Mouse (Mus musculus): ENCODE measurements at regions not wholly inside any gene's neighbourhood (a gene's known extent, or its start where the extent isn't known, plus 50 kb on each side); places are given as distances from the start of the nearest gene placed in this dataset.
"Not testable (repeated sequence)": the region's sequence is repeated elsewhere in the genome, so short reads cannot be mapped to it uniquely, and the experiment has no call there.

GRCm38 (mm10) chr3:39814814-39815213 is 716.3 kb upstream of the Intu start:
- peak; percentile 67 for DNase-seq

- DNase-seq, result no peak
Observed at GRCm38 (mm10) chr3:39830488-39831056, 700.5 kb upstream of the Intu start.

GRCm38 (mm10) chr3:39838377-39839145 is 692.5 kb upstream of the Intu start:
- DNase-seq, result peak; percentile 8

DNA sequence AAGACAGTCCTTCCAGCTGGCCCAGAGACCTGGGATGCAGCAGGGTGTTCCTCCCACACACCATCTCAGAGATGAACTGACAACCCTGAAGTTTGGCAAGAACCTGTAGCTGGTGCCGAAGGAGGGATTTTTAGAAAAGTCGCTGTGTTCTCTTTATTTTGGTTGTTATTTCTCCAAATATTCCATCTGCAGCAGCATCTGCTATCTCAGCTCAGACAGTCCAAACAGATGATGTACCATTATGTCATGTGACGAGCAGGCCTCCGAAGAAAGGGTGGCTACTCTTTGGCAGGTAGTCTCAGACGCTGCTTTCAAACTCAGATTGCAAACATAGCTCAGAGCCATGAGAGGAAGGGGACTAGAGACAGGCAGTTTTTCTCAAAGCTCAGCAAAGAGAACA is 690.1 kb upstream of the Intu start:
- DNase-seq, result no peak

DNA sequence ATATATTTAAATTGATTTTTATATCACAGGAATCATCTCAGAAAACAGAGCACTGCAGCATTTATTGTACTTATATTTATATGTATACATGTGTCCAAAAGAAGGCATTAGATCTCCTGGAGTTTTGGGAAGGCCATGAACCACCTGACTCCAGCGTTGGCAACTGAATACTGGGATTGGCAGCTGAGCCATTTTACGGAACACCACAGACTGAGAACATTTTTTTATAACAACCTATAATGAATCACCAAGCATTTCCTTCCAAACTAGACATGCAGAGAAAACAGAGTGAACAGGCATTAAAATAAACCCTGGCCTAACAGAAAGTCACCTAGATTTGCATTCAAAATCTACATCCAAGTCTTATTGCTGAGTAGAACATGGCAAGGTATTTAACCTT is 686.0 kb upstream of the Intu start:
- DNase-seq, result no peak

DNA sequence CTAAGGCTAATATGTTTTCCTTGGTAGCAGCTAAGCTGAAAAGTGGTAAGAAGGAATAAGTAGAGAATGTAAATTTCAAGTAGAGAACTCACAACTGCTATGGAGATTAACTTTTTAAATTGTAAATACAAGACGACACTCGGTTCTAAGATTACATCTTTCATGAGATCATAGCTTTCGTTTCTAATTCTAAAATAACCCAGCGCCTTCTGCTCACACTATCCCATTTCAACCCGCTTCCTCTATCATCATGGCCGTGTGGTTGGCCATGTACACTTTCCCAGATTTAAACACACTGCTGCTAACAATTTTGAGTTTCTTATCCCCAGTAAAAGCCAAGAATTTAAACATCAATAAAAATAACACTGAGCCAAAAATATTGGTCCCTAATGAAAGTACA is 682.3 kb upstream of the Intu start:
- DNase-seq, result no peak

DNA sequence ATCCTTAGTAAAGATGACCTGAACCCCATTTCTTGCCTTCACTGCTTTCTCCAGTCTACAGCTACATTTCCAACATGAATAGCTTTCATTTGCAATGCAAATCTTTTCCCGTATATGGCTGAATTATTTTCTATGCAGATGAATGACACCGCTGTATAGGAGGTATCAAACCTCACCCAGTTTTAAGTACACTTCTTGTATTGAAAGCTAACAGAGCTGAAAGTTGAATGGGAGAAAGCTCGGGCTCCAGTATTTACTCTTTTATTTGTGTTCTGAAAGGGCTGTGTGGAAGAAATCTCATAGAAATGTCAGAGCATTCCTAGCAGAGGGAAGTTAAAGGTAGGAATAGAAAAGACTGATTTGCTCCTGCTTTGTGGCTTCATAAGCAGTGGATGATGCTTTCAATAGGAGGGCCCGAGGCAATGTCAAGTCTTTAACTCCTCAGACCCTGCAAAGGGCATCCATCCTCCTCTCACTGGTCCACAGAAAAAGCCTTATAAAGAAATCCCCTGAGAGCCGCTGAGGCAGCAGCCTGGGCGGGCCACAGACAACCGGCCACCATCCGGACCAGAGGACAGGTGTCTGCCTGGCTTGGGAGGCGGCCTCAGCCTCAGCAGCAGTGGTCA is 673.8 kb upstream of the Intu start:
- no peak for DNase-seq

GRCm38 (mm10) chr3:39876046-39876445 is 655.0 kb upstream of the Intu start:
- DNase-seq, result not testable (repeated sequence)

GRCm38 (mm10) chr3:39884370-39884769 is 646.7 kb upstream of the Intu start:
- DNase-seq, result no peak

- no peak for DNase-seq
Observed at GRCm38 (mm10) chr3:39888376-39888775, 642.7 kb upstream of the Intu start.

DNA sequence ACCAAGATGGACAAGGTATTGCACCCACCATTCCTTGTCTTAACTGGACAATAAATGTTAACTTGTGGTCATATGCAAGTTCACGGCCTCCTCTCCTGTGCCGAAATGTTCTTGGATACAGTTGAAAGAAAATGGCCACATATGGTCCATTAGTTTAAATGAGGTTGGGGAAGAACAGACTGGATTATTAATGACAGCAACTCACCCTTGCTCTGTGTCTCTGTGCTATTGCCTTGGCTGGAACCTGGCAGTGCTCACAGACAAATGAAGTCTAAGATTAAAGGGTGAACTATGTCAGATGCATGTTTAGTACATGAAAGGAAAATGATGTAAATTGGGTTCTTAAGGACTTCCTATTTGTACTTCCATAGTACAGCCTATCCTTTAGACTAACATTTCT is 641.9 kb upstream of the Intu start:
- no peak for DNase-seq

DNA sequence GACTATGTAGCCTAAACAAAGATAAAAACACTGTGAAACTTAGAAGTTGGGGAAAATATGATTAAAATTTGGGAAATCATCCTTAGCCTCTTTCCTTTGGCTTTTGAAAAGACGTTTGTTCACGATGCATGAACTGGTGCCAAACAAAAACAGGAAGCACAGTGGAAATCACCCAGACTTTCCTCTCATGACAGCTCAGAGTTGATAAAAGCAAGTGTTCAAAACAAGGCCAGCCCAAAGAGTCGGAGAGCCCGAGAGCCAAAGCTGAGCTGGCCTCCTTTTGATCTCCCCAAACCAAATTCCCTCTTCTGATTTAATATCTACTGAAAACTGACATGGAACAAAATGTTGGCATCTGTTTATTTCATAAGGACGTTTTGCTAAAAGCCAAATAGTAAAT is 632.1 kb upstream of the Intu start:
- DNase-seq, result no peak

- no peak for DNase-seq
Observed at GRCm38 (mm10) chr3:39900207-39900606, 630.9 kb upstream of the Intu start.

GRCm38 (mm10) chr3:39904377-39904776 is 626.7 kb upstream of the Intu start:
- DNase-seq, result no peak

DNA sequence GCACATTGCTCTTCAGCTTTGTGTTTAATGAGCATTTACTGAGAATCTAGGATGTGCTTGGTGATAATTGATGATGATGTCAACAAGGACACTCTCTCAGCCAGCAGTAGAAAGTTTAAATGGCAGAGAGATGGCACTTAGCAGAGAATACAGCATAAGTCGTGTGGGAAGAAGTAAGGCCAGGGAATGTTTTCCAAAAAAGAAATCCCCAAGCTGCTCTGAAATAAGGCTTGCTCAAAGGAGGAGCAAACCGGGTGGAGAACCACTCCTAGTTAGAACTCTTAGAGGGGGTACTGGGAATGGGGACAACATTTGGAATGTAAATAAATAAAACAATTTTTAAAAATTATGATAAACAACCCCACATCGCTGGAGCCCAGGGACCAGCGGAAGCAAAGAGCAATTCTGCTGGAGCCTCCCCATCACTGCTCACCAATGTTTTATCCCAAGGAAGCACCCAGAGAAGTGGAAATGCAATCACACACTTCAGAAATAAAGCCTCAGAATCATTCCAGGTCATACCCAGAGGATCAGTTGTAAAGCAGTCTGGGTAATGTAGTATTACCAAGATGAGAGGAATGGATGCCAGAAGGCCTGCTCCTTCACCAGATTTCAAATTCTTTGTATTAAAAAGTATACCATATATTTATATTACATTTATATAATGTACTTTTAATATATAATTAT is 622.3 kb upstream of the Intu start:
- no peak for DNase-seq

- no peak for DNase-seq
Observed at GRCm38 (mm10) chr3:39909642-39910041, 621.4 kb upstream of the Intu start.

DNA sequence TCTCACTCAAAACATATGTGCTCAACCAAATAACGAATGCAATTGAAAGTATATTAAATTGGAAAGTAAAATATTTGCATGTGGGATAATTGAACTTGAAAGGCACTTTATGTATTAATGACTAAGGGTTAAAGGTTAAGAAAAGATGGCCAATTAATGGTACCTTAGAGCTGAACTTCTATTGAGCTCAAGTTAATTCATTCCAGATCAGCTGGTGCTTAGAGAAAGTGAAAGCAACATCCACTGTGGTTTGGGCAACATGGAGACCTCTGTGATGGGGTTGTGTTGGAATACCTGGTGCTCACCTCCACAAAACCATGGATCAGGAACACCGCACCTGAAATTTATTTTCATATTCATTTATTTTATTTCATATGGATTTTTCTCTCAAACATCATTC is 612.5 kb upstream of the Intu start:
- DNase-seq, result no peak

- no peak for DNase-seq
Observed at GRCm38 (mm10) chr3:39925436-39925835, 605.6 kb upstream of the Intu start.

GRCm38 (mm10) chr3:39928421-39928820 is 602.7 kb upstream of the Intu start:
- no peak for DNase-seq

DNA sequence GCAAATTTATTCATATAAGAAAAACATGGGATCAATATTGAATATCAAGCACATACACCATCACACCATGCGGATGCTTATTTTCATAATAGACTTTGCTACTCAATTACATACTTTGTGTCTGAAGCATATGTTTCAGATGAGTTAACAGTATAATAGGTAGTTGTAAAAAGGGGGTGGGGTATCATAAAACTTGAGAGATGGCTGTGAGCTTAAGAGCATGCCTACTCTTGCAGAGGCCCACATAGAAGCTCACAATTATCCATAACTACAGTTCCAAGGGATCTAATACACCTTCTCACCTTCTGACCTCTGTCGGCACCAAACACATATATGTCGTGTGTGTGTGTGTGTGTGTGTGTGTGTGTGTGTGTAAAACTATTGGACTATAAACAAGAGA is 597.7 kb upstream of the Intu start:
- DNase-seq, result no peak

DNA sequence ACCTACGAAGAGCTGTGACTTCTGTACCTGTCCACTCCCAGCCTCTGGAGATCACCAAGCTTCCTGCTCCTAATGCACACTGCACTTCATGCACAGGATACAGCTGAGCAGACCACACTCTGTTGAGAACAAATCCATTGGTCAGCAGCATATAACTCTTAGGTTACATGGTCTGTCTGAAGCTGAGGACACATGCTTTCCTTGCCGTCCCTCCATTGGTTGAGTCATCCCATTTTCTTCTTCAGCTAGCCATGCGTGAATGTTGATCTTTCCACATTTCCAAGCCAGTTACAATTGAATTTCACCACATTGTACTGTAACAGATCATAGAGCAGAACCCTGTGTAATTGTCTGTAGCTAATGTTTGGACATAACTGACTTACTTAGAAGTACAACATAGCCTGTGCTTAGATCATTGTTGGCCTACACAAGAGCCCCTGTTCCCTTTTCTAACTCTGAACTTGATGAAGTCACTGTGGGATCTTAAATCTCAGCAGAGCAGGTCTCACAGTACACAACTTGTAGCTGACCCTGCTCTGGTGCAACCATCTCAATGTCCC is 593.3 kb upstream of the Intu start:
- no peak for DNase-seq

DNA sequence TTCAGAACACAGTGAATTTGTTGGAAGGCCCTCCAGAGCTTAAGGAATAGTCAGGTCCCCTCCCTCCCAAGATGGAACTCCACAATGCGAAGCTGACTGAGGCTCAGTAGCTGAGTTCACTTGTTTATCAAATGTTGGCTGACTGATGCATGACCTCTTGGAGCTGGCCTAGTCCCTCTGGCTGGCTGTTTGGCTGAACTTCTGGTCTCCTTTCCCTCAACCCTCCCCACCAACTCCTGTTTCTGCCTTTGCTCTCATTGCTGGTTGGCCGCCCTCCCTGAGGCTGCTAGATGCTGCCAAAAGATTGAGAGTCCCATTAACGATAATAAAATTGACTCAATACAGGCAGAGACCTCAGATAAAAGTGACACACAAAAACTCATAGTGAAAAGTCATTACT is 586.5 kb upstream of the Intu start:
- no peak for DNase-seq

- no peak for DNase-seq
Observed at GRCm38 (mm10) chr3:39952103-39952502, 579.0 kb upstream of the Intu start.

GRCm38 (mm10) chr3:39952556-39952955 is 578.5 kb upstream of the Intu start:
- DNase-seq, result no peak

All from right cerebral cortex, postnatal 14 days (tissue).